Mouse (Mus musculus) liver, embryonic 14.5 days (tissue): ENCODE measurements at regions not wholly inside any gene's neighbourhood (a gene's known extent, or its start where the extent isn't known, plus 50 kb on each side); places are given as distances from the start of the nearest gene placed in this dataset.

Experiments
- CTCF ChIP-seq: IDR thresholded peaks from 2 replicates; pipeline ENCODE4 v1.5.1; 2016; ENCODE audit warnings: antibody characterized with exemption, low read depth, control low read depth
- EP300 ChIP-seq: IDR thresholded peaks from 2 replicates; pipeline ENCODE4 v1.6.1; 2016; ENCODE audit warnings: antibody characterized with exemption, low read depth

GRCm38 (mm10) chr6:117406312-117406595, 237.9 kb downstream of the Cxcl12 start:
- TF ChIP-seq EP300, result no peak
- TF ChIP-seq CTCF, result no peak
